Mouse (Mus musculus) heart, embryonic 13.5 days (tissue): Measurements from ENCODE around the gene Gm49711. TPM values are rescaled to one million over a fixed set of nuclear protein-coding genes. Genes with fewer than 3 reads are reported as not detected.

Experiments used
- ATAC-seq: fragments of 200-750 bp; cut with Nextera tagmentation; 2 replicates; pipeline ENCODE4 v1.8.0; 2017; ENCODE audit warnings: moderate TSS enrichment; ENCODE audit not compliant: insufficient number of reproducible peaks, low FRiP score, low TSS enrichment; ENCODE audit errors: extremely low read depth
- H3K27ac ChIP-seq: fragments of 300-500 bp; sonication (generic); replicated peaks from 2 replicates; pipeline ENCODE4 v1.5.1; 2015; ENCODE audit warnings: moderate library complexity, mild to moderate bottlenecking, inconsistent platforms
- H3K27me3 ChIP-seq: fragments of 300-500 bp; sonication (generic); replicated peaks from 2 replicates; pipeline ENCODE4 v1.6.1; 2015; ENCODE audit warnings: mild to moderate bottlenecking, inconsistent platforms
- H3K36me3 ChIP-seq: fragments of 300-500 bp; sonication (generic); 2 replicates; pipeline ENCODE4 v1.6.1; 2015; ENCODE audit warnings: mild to moderate bottlenecking, inconsistent platforms
- H3K4me1 ChIP-seq: fragments of 300-500 bp; sonication (generic); 2 replicates; pipeline ENCODE4 v1.6.1; 2015; ENCODE audit warnings: inconsistent platforms
- H3K4me2 ChIP-seq: fragments of 300-500 bp; sonication (generic); 2 replicates; pipeline ENCODE4 v1.6.1; 2015; ENCODE audit warnings: inconsistent platforms, mild to moderate bottlenecking, moderate library complexity
- H3K4me3 ChIP-seq: fragments of 300-500 bp; sonication (generic); 2 replicates; pipeline ENCODE4 v1.5.1; 2015; ENCODE audit warnings: moderate library complexity, mild to moderate bottlenecking, inconsistent platforms
- H3K9ac ChIP-seq: fragments of 300-500 bp; sonication (generic); 2 replicates; pipeline ENCODE4 v1.6.1; 2015; ENCODE audit warnings: inconsistent platforms, mild to moderate bottlenecking, moderate library complexity
- H3K9me3 ChIP-seq: fragments of 300-500 bp; sonication (generic); 2 replicates; pipeline ENCODE4 v1.6.1; 2016; ENCODE audit warnings: inconsistent platforms
- WGBS: fragments of 180-500 bp; shearing (Covaris S2); methylation state at CpG from one replicate; pipeline ENCODE4 v1.1.7; 2015; ENCODE audit warnings: mixed read lengths; 5-methylcytosine and 5-hydroxymethylcytosine counted together
- polyA plus RNA-seq: library from polyadenylated mRNA; unstranded; fragments of >200 nt; fragmentation: Nextera tagmentation; extraction: Ambion mirVana; gene quantifications from 2 replicates; pipeline ENCODE4 v1.2.1, GENCODE M21; 2015

Gm49711 gene
- polyA plus RNA-seq, 1 experiment from 2014 or later = 0.25 TPM

- H3K4me2 ChIP-seq = no peak overlapping the region
- H3K4me1 ChIP-seq = peaks cover 14% of the 10 kb centered on the region
- no peak overlapping the region for H3K4me3 ChIP-seq
- H3K27me3 ChIP-seq = no peaks in the 10 kb centered on the region
- WGBS = 15% methylated on average over 5 of the region's 5 CpGs
- no peak for ATAC-seq
- no peaks in the 10 kb centered on the region for H3K36me3 ChIP-seq
- no peak overlapping the region for H3K27ac ChIP-seq
- peaks cover 3% of the 10 kb centered on the region; the same call in 1 of the 2 replicates for H3K9me3 ChIP-seq
- no peak overlapping the region for H3K9ac ChIP-seq
Measured at GRCm38 (mm10) chr16:92234530-92234929, 176.4 kb downstream of the Gm49711 start.

- Histone ChIP-seq H3K4me3 (no peak overlapping the region), H3K27ac (no peak overlapping the region), H3K4me1 (peaks cover 14% of the 10 kb centered on the region), H3K9ac (no peak overlapping the region), H3K4me2 (no peak overlapping the region), H3K9me3 (peaks cover 3% of the 10 kb centered on the region; the same call in 1 of the 2 replicates), H3K27me3 (no peaks in the 10 kb centered on the region), H3K36me3 (no peaks in the 10 kb centered on the region)
- 49% methylated on average over 9 of the region's 9 CpGs for WGBS
- ATAC-seq = no peak
Measured at GRCm38 (mm10) chr16:92235222-92235621, 177.1 kb downstream of the Gm49711 start.

Other genes starting within 250 kb of the Gm49711 start
- gene Mrps6, start within 50 bp of the Gm49711 start, polyA plus RNA-seq = 106 and 122 TPM in 2 replicates
- gene Slc5a3, start within 50 bp of the Gm49711 start, polyA plus RNA-seq = 3.1 and 3.6 TPM in 2 replicates
- 1.2 and 1.3 TPM in 2 replicates for gene Kcne2, start 234.1 kb downstream of the Gm49711 start, polyA plus RNA-seq
- gene Smim11, start 243.0 kb downstream of the Gm49711 start, polyA plus RNA-seq = 101 and 111 TPM in 2 replicates